Mouse (Mus musculus): ENCODE measurements at regions not wholly inside any gene's neighbourhood (a gene's known extent, or its start where the extent isn't known, plus 50 kb on each side); places are given as distances from the start of the nearest gene placed in this dataset.

GRCm38 (mm10) chr10:97778531-97778930 is 52.0 kb upstream of the C030005K15Rik start:
- no peak for DNase-seq

- DNase-seq = no peak
Measured at GRCm38 (mm10) chr10:97779335-97779734, 52.8 kb upstream of the C030005K15Rik start.

- no peak for DNase-seq
Measured at GRCm38 (mm10) chr10:97793804-97794203, 67.2 kb upstream of the C030005K15Rik start.

GRCm38 (mm10) chr10:97801448-97802265 is 75.1 kb upstream of the C030005K15Rik start:
- DNase-seq = no peak

- no peak for DNase-seq
Measured at GRCm38 (mm10) chr10:97807947-97808346, 81.4 kb upstream of the C030005K15Rik start.

GRCm38 (mm10) chr10:97842574-97842973 is 116.0 kb upstream of the C030005K15Rik start:
- no peak for DNase-seq

GRCm38 (mm10) chr10:97851487-97851886 is 124.9 kb upstream of the C030005K15Rik start:
- no peak for DNase-seq

- no peak for DNase-seq
Measured at GRCm38 (mm10) chr10:97877088-97877487, 150.5 kb upstream of the C030005K15Rik start.

- DNase-seq = no peak
Measured at GRCm38 (mm10) chr10:97886049-97886448, 159.5 kb upstream of the C030005K15Rik start.

GRCm38 (mm10) chr10:97905793-97906192 is 179.2 kb upstream of the C030005K15Rik start:
- DNase-seq = no peak

- DNase-seq = no peak
Measured at GRCm38 (mm10) chr10:97925568-97925967, 199.0 kb upstream of the C030005K15Rik start.

- DNase-seq = no peak
Measured at GRCm38 (mm10) chr10:97940345-97940744, 213.8 kb upstream of the C030005K15Rik start.

GRCm38 (mm10) chr10:97965881-97966280 is 239.3 kb upstream of the C030005K15Rik start:
- DNase-seq = no peak

- no peak for DNase-seq
Measured at GRCm38 (mm10) chr10:97966931-97967330, 240.4 kb upstream of the C030005K15Rik start.

- DNase-seq = no peak
Measured at GRCm38 (mm10) chr10:98007037-98007436, 280.5 kb upstream of the C030005K15Rik start.

- DNase-seq = no peak
Measured at GRCm38 (mm10) chr10:98008355-98008754, 281.8 kb upstream of the C030005K15Rik start.

GRCm38 (mm10) chr10:98012916-98013315 is 286.4 kb upstream of the C030005K15Rik start:
- DNase-seq = no peak

GRCm38 (mm10) chr10:98014985-98015902 is 288.7 kb upstream of the C030005K15Rik start:
- DNase-seq = no peak

- no peak for DNase-seq
Measured at GRCm38 (mm10) chr10:98016596-98017304, 290.2 kb upstream of the C030005K15Rik start.

- no peak for DNase-seq
Measured at GRCm38 (mm10) chr10:98029124-98029523, 302.6 kb upstream of the C030005K15Rik start.

- DNase-seq = no peak
Measured at GRCm38 (mm10) chr10:98029621-98030020, 303.1 kb upstream of the C030005K15Rik start.

GRCm38 (mm10) chr10:98032661-98033060 is 306.1 kb upstream of the C030005K15Rik start:
- DNase-seq = no peak

- no peak for DNase-seq
Measured at GRCm38 (mm10) chr10:98041766-98042165, 315.2 kb upstream of the C030005K15Rik start.
